Mouse (Mus musculus) hindbrain, postnatal 0 days (tissue): ENCODE measurements at regions not wholly inside any gene's neighbourhood (a gene's known extent, or its start where the extent isn't known, plus 50 kb on each side); places are given as distances from the start of the nearest gene placed in this dataset.

Experiments
- ATAC-seq: fragments of 200-750 bp; cut with Nextera tagmentation; 2 replicates; pipeline ENCODE4 v1.8.0; 2017; ENCODE audit warnings: mild to moderate bottlenecking, moderate TSS enrichment, moderate library complexity
- DNase-seq: peaks from one replicate; pipeline ENCODE4 v3.0.0-alpha.2; 2015; ENCODE audit warnings: low spot score
- H3K27ac ChIP-seq: fragments of 300-500 bp; sonication (generic); 2 replicates; pipeline ENCODE4 v1.5.1; 2014; ENCODE audit warnings: mild to moderate bottlenecking
- H3K27me3 ChIP-seq: fragments of 300-500 bp; sonication (generic); 2 replicates; pipeline ENCODE4 v1.6.1; 2014; ENCODE audit warnings: low read length, mixed read lengths; ENCODE audit not compliant: insufficient read depth
- H3K36me3 ChIP-seq: fragments of 300-500 bp; sonication (generic); 2 replicates; pipeline ENCODE4 v1.6.1; 2014; ENCODE audit warnings: low read length, mixed read lengths; ENCODE audit not compliant: insufficient read depth
- H3K4me1 ChIP-seq: fragments of 300-500 bp; sonication (generic); 2 replicates; pipeline ENCODE4 v1.6.1; 2014; ENCODE audit warnings: antibody characterized with exemption, low read length, mixed read lengths; ENCODE audit not compliant: insufficient read depth
- H3K4me2 ChIP-seq: fragments of 300-500 bp; sonication (generic); 2 replicates; pipeline ENCODE4 v1.6.1; 2014; ENCODE audit warnings: low read depth, mild to moderate bottlenecking, low read length, moderate library complexity, mixed read lengths
- H3K4me3 ChIP-seq: fragments of 300-500 bp; sonication (generic); 2 replicates; pipeline ENCODE4 v1.5.1; 2014; ENCODE audit warnings: low read length
- H3K9ac ChIP-seq: fragments of 300-500 bp; sonication (generic); replicated peaks from 2 replicates; pipeline ENCODE4 v1.6.1; 2014; ENCODE audit warnings: mild to moderate bottlenecking, low read length, moderate library complexity, mixed read lengths
- H3K9me3 ChIP-seq: fragments of 300-500 bp; sonication (generic); 2 replicates; pipeline ENCODE4 v1.6.1; 2016; ENCODE audit warnings: low read length, mixed read lengths
- CTCF ChIP-seq: IDR thresholded peaks from 2 replicates; pipeline ENCODE4 v1.5.1; 2016; ENCODE audit warnings: antibody characterized with exemption, control low read depth, low read depth
- WGBS: fragments of 180-500 bp; shearing (Covaris S2); extraction: QIAGEN DNeasy Blood & Tissue Kit; methylation state at CpG from one replicate; pipeline ENCODE4 v1.1.7; 2014; 5-methylcytosine and 5-hydroxymethylcytosine counted together

GRCm38 (mm10) chr16:86015336-86015735 lies 113.7 kb upstream of the Adamts5 start:
- Histone ChIP-seq H3K4me2 (no peak overlapping the region), H3K9me3 (no peaks in the 10 kb centered on the region), H3K4me3 (no peak overlapping the region), H3K4me1 (no peaks in the 10 kb centered on the region), H3K27me3 (no peaks in the 10 kb centered on the region), H3K36me3 (no peaks in the 10 kb centered on the region), H3K9ac (no peak overlapping the region), H3K27ac (no peak overlapping the region)
- DNase-seq (no peak), ATAC-seq (no peak)
- WGBS: 71% methylated on average over 1 of the region's 1 CpGs
- TF ChIP-seq CTCF: no peak

DNA sequence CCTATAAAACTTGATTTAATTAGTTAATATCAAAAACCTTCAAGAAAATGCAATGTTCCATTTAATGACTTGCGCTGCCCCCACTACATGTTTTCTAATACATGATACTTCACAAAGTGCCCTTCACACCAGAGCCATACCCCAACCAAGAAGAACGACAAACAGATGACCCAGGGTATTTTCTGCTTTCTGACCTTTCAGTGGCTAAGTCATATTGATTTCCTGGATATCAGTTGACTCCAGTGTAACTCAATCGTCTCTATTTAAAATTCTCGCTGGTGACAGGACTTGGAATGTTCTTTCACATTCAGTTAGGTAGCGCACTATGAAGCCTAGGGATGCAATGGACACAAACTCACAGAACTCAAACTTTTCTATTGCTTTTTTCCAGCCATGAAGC lies 109.4 kb upstream of the Adamts5 start:
- Histone ChIP-seq H3K4me3 (no peak overlapping the region), H3K9ac (no peak overlapping the region), H3K27me3 (no peaks in the 10 kb centered on the region), H3K9me3 (no peaks in the 10 kb centered on the region), H3K4me1 (no peaks in the 10 kb centered on the region), H3K4me2 (no peak overlapping the region), H3K36me3 (no peaks in the 10 kb centered on the region), H3K27ac (no peak overlapping the region)
- ATAC-seq (no peak), DNase-seq (no peak)
- no peak for TF ChIP-seq CTCF
- WGBS: 87% methylated on average over 5 of the region's 5 CpGs

DNA sequence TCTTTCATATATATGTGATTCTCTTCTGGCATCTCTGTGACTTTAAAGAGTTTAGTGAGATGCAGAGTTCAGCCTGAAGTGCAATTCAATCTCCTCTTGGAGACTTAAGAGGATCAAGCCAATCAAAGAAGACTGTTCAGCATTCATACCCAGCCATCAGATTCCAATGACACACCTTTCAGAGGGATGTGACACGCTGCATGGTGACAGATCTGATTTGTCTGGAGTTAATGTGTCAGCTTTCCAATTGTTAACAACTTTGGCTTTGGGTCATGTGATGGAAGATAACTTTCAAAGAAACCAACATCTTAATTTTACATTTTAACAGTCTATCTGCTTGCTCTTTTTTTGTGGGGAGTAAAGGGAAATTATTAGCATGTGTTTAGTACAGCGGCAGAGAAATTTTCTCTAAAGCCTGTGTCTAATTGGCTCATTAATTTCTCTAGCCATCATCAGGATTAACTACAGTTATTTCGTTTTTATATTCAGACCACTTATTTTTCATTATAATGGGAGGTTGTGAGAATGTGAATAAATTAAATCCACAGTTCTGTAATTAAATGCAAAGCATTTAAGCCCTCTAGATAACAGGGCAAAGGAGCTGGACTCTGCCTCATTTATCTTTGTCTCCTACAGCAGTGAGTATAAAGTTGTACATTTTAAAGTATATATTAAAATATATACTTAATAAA lies 108.2 kb upstream of the Adamts5 start:
- Histone ChIP-seq H3K4me3 (no peak overlapping the region), H3K27me3 (no peaks in the 10 kb centered on the region), H3K36me3 (no peaks in the 10 kb centered on the region), H3K4me2 (no peak overlapping the region), H3K9ac (no peak overlapping the region), H3K4me1 (no peaks in the 10 kb centered on the region), H3K9me3 (no peaks in the 10 kb centered on the region), H3K27ac (no peak overlapping the region)
- DNase-seq (no peak), ATAC-seq (no peak)
- 53% methylated on average over 3 of the region's 3 CpGs for WGBS
- no peak for TF ChIP-seq CTCF

DNA sequence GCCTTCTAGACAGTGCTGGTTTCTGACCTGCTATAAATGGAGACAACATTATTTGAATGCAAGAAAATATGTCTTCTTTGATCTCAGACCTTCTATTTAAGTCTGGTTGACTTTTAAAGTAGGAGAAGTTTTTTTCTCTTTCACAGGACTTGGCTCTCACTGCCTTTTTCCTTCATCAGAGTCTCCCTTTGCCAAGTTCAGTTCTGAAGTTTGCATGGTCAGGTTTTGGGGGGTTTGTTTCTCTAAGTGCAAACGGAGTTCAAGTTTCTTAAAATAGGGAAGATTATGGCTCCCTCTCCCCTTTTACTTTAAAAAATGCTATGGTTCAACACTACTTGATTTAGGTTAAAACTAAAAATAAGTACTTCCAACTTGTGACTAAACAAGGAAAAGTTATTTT lies 106.2 kb upstream of the Adamts5 start:
- Histone ChIP-seq H3K9ac (no peak overlapping the region), H3K4me2 (no peak overlapping the region), H3K9me3 (no peaks in the 10 kb centered on the region), H3K36me3 (no peaks in the 10 kb centered on the region), H3K27me3 (no peaks in the 10 kb centered on the region), H3K4me1 (no peaks in the 10 kb centered on the region), H3K4me3 (no peak overlapping the region), H3K27ac (no peak overlapping the region)
- DNase-seq (no peak), ATAC-seq (no peak)
- no peak for TF ChIP-seq CTCF
- 76% methylated on average over 1 of the region's 1 CpGs for WGBS

DNA sequence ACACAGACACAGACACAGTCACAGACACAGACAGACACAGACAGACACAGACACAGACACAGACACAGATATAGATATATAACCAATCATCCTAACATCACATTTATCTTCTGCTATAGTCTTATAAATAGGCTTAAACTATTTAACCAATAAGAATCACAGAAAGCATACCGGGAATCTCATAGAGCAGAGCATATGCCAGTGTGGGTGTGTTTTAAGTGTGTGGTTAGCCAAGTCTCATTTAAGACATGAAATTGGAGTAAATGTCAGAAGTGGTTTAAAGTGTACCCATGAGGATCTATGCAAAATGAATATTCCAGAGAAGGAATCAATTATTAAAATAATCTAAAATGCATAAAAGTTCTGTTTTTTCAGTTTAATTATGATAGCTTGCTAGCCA lies 99.2 kb upstream of the Adamts5 start:
- H3K36me3 ChIP-seq: no peaks in the 10 kb centered on the region
- no peak overlapping the region for H3K4me2 ChIP-seq
- H3K9ac ChIP-seq: no peak overlapping the region
- TF ChIP-seq CTCF: no peak
- H3K27ac ChIP-seq: no peak overlapping the region
- DNase-seq (no peak), ATAC-seq (no peak)
- no peak overlapping the region for H3K4me3 ChIP-seq
- no peaks in the 10 kb centered on the region for H3K4me1 ChIP-seq
- WGBS: 85% methylated on average over 1 of the region's 1 CpGs
- H3K9me3 ChIP-seq: no peaks in the 10 kb centered on the region
- no peaks in the 10 kb centered on the region for H3K27me3 ChIP-seq

DNA sequence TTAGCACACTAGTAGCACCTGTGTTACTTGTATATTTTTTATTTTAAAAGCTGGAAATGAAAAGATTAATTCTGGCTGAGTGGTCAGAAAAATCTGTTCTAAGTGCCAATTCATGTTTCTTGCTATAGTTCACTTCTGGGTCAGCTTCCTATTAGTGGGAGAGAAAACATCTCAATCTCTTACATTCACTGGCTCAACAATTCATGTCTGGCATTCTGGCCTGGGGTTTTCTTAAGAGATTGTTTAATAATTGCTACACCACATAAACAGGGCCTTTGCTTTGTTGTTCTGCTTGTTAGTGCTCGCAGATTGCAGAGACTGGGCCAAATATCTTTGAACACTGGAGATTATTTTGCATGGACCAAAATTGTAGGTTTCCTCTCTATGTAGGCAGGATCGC lies 84.2 kb upstream of the Adamts5 start:
- 71% methylated on average over 2 of the region's 2 CpGs for WGBS
- Histone ChIP-seq H3K36me3 (no peaks in the 10 kb centered on the region), H3K27me3 (no peaks in the 10 kb centered on the region), H3K4me3 (no peak overlapping the region), H3K4me1 (no peaks in the 10 kb centered on the region), H3K4me2 (no peak overlapping the region), H3K27ac (no peak overlapping the region), H3K9ac (no peak overlapping the region), H3K9me3 (no peaks in the 10 kb centered on the region)
- DNase-seq (no peak), ATAC-seq (no peak)
- TF ChIP-seq CTCF: no peak

- Histone ChIP-seq H3K4me2 (no peak overlapping the region), H3K4me1 (no peaks in the 10 kb centered on the region), H3K4me3 (no peak overlapping the region), H3K27ac (no peak overlapping the region), H3K27me3 (no peaks in the 10 kb centered on the region), H3K9ac (no peak overlapping the region), H3K36me3 (no peaks in the 10 kb centered on the region), H3K9me3 (no peaks in the 10 kb centered on the region)
- DNase-seq (peak; percentile 59), ATAC-seq (peak; percentile 64; the same call in 1 of the 2 replicates)
- no peak for TF ChIP-seq CTCF
- WGBS: 41% methylated on average over 2 of the region's 2 CpGs
These were observed 75.5 kb upstream of the Adamts5 start for GRCm38 (mm10) chr16:85977102-85977501.
